Mouse (Mus musculus) liver, postnatal 0 days (tissue): ENCODE data around the gene Olfr522.

Experiments
- CTCF ChIP-seq: sonication (generic); IDR thresholded peaks from 2 replicates; pipeline ENCODE4 v1.5.1; 2016; ENCODE audit warnings: antibody characterized with exemption, low read depth
- EP300 ChIP-seq: IDR thresholded peaks from 2 replicates; pipeline ENCODE4 v1.6.1; 2016; ENCODE audit warnings: antibody characterized with exemption, low read depth, mild to moderate bottlenecking

- TF ChIP-seq CTCF = peak; percentile 87
- TF ChIP-seq EP300 = no peak
Measured at GRCm38 (mm10) chr7:140141350-140141749, 23.2 kb downstream of the Olfr522 start.
